Mouse (Mus musculus) layer of hippocampus, adult 9-10 months (tissue): ENCODE results near the gene Sec14l2.
"Not testable (repeated sequence)": the region's sequence is repeated elsewhere in the genome, so short reads cannot be mapped to it uniquely, and the experiment has no call there.

ENCODE experiments used
- DNase-seq: peaks from one replicate; pipeline ENCODE4 v3.0.0; 2022; ENCODE audit warnings: low spot score

The Sec14l2 gene

GRCm38 (mm10) chr11:4133450-4133849, 10.2 kb upstream of the Sec14l2 start:
- DNase-seq = no peak

- not testable (repeated sequence) for DNase-seq
Observed at GRCm38 (mm10) chr11:4128461-4128860, 5.2 kb upstream of the Sec14l2 start.

GRCm38 (mm10) chr11:4127059-4127458, 3.8 kb upstream of the Sec14l2 start:
- no peak for DNase-seq

GRCm38 (mm10) chr11:4123922-4124321, 707 bp upstream of the Sec14l2 start:
- DNase-seq = no peak

- DNase-seq = no peak
Observed at GRCm38 (mm10) chr11:4122226-4122625, 989 bp downstream of the Sec14l2 start.

- no peak for DNase-seq
Observed at GRCm38 (mm10) chr11:4121691-4122090, 1.5 kb downstream of the Sec14l2 start.

- DNase-seq = no peak
Observed at GRCm38 (mm10) chr11:4119635-4120034, 3.6 kb downstream of the Sec14l2 start.

GRCm38 (mm10) chr11:4118081-4118921, 4.9 kb downstream of the Sec14l2 start:
- no peak for DNase-seq

GRCm38 (mm10) chr11:4117372-4118071, 5.7 kb downstream of the Sec14l2 start:
- DNase-seq = no peak

GRCm38 (mm10) chr11:4116458-4117141, 6.6 kb downstream of the Sec14l2 start:
- DNase-seq = no peak

GRCm38 (mm10) chr11:4115407-4115806, 7.8 kb downstream of the Sec14l2 start:
- no peak for DNase-seq

GRCm38 (mm10) chr11:4114541-4114940, 8.7 kb downstream of the Sec14l2 start:
- not testable (repeated sequence) for DNase-seq

GRCm38 (mm10) chr11:4113970-4114369, 9.2 kb downstream of the Sec14l2 start:
- no peak for DNase-seq

- no peak for DNase-seq
Observed at GRCm38 (mm10) chr11:4113496-4113895, 9.7 kb downstream of the Sec14l2 start.

GRCm38 (mm10) chr11:4112861-4113260, 10.4 kb downstream of the Sec14l2 start:
- DNase-seq = no peak

- no peak for DNase-seq
Observed at GRCm38 (mm10) chr11:4112033-4112432, 11.2 kb downstream of the Sec14l2 start.

- DNase-seq = no peak
Observed at GRCm38 (mm10) chr11:4108691-4109090, 14.5 kb downstream of the Sec14l2 start.

- not testable (repeated sequence) for DNase-seq
Observed at GRCm38 (mm10) chr11:4107901-4108300, 15.3 kb downstream of the Sec14l2 start.

- DNase-seq = no peak
Observed at GRCm38 (mm10) chr11:4105444-4105843, 17.8 kb downstream of the Sec14l2 start.

- no peak for DNase-seq
Observed at GRCm38 (mm10) chr11:4104989-4105388, 18.2 kb downstream of the Sec14l2 start.

GRCm38 (mm10) chr11:4103522-4103921, 19.7 kb downstream of the Sec14l2 start:
- no peak for DNase-seq

- DNase-seq = no peak
Observed at GRCm38 (mm10) chr11:4101851-4102250, 21.4 kb downstream of the Sec14l2 start.

GRCm38 (mm10) chr11:4099447-4099846, 23.8 kb downstream of the Sec14l2 start:
- no peak for DNase-seq
